Mouse (Mus musculus): Measurements from ENCODE around the gene Tgm2. TPM values are rescaled to one million over a fixed set of nuclear protein-coding genes. Genes with fewer than 3 reads are reported as not detected.

Gene Tgm2
- polyA plus RNA-seq, 1 experiment from 2014 or later: 2.2 TPM

GRCm38 (mm10) chr2:158099537-158099936, 46.7 kb downstream of the Tgm2 start:
- H3K9me3 ChIP-seq (replicated peaks; ENCODE audit: control insufficient read depth, low read length): no peaks in the 10 kb centered on the region
- no peak overlapping the region for H3K27ac ChIP-seq (replicated peaks; ENCODE audit: low read depth, low read length)
- no peak for ATAC-seq (replicated peaks; ENCODE audit: insufficient number of reproducible peaks, low FRiP score, low TSS enrichment, low read depth)
- H3K36me3 ChIP-seq (replicated peaks; ENCODE audit: control insufficient read depth, insufficient read depth, low read depth, low read length): no peaks in the 10 kb centered on the region
- no peak for DNase-seq (ENCODE audit: low spot score)
- no peak overlapping the region for H3K4me3 ChIP-seq (ENCODE audit: low read depth, low read length)
- no peaks in the 10 kb centered on the region for H3K4me1 ChIP-seq (ENCODE audit: control insufficient read depth, insufficient read depth, low read length)
- WGBS: 89% methylated on average over 3 of the region's 3 CpGs
- no peak overlapping the region; the same call in 1 of the 2 replicates for H3K4me2 ChIP-seq (ENCODE audit: low read depth, low read length)
- H3K9ac ChIP-seq (replicated peaks; ENCODE audit: low read length): no peak overlapping the region
- H3K27me3 ChIP-seq (ENCODE audit: control insufficient read depth, insufficient read depth, low read length): no peaks in the 10 kb centered on the region

DNA sequence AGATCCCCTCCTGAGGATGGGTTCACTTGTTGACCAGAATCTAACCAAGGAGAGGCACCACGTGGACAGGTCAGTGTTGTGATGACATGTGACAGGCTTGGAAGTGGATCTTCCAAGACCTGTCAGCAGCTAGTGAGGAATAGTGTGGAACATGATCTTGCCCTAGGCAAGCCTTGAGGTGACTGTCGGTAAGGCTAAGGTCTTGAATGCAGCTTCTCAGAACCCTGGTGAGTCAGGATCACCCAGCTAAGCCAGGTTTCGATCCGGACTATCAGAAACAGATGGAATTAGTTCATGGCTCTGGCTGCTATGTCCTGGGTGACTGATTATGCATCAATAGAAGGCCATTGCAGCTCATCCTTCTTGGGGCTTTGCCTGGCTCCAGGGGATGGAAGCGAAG, 47.5 kb downstream of the Tgm2 start:
- Histone ChIP-seq H3K9ac (replicated peaks; ENCODE audit: low read length) (no peak overlapping the region), H3K4me3 (ENCODE audit: low read depth, low read length) (no peak overlapping the region), H3K9me3 (replicated peaks; ENCODE audit: control insufficient read depth, low read length) (no peaks in the 10 kb centered on the region), H3K36me3 (replicated peaks; ENCODE audit: control insufficient read depth, insufficient read depth, low read depth, low read length) (no peaks in the 10 kb centered on the region), H3K4me2 (ENCODE audit: low read depth, low read length) (no peak overlapping the region), H3K27me3 (ENCODE audit: control insufficient read depth, insufficient read depth, low read length) (no peaks in the 10 kb centered on the region), H3K27ac (replicated peaks; ENCODE audit: low read depth, low read length) (no peak overlapping the region), H3K4me1 (ENCODE audit: control insufficient read depth, insufficient read depth, low read length) (no peaks in the 10 kb centered on the region)
- DNase-seq (ENCODE audit: low spot score) (no peak), ATAC-seq (replicated peaks; ENCODE audit: insufficient number of reproducible peaks, low FRiP score, low TSS enrichment, low read depth) (no peak)
- 79% methylated on average over 5 of the region's 5 CpGs for WGBS

- Histone ChIP-seq H3K9me3 (replicated peaks; ENCODE audit: control insufficient read depth, low read length) (no peaks in the 10 kb centered on the region), H3K9ac (replicated peaks; ENCODE audit: low read length) (no peak overlapping the region), H3K4me3 (ENCODE audit: low read depth, low read length) (no peak overlapping the region), H3K27ac (replicated peaks; ENCODE audit: low read depth, low read length) (no peak overlapping the region), H3K27me3 (ENCODE audit: control insufficient read depth, insufficient read depth, low read length) (no peaks in the 10 kb centered on the region), H3K4me1 (ENCODE audit: control insufficient read depth, insufficient read depth, low read length) (no peaks in the 10 kb centered on the region), H3K4me2 (ENCODE audit: low read depth, low read length) (no peak overlapping the region), H3K36me3 (replicated peaks; ENCODE audit: control insufficient read depth, insufficient read depth, low read depth, low read length) (no peaks in the 10 kb centered on the region)
- 89% methylated on average over 5 of the region's 5 CpGs for WGBS
- ATAC-seq (replicated peaks; ENCODE audit: insufficient number of reproducible peaks, low FRiP score, low TSS enrichment, low read depth) (no peak), DNase-seq (ENCODE audit: low spot score) (no peak)
These were observed 49.2 kb downstream of the Tgm2 start for GRCm38 (mm10) chr2:158097071-158097470.

DNA sequence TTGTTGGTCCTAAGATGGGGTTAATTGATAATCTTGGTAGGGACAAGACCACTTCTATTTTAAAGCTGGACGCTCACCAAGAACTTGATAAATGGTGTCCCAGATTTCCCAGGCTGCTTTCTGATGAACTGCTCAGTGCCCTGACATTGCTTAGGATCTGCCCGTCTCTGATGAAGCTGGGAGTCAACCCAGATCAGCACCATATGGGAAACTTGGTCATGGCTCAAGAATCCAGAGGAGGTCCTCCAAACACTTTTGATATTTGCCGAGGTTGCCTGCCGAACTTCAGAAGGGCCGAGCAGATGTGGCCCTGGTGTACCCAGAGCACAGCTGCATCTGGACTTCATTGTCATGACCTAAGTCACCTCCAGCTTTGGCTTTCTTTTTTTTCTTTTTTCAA, 51.4 kb downstream of the Tgm2 start:
- DNase-seq (ENCODE audit: low spot score) (no peak), ATAC-seq (replicated peaks; ENCODE audit: insufficient number of reproducible peaks, low FRiP score, low TSS enrichment, low read depth) (no peak)
- 72% methylated on average over 5 of the region's 5 CpGs for WGBS
- no peaks in the 10 kb centered on the region for H3K9me3 ChIP-seq (replicated peaks; ENCODE audit: control insufficient read depth, low read length)
- H3K36me3 ChIP-seq (replicated peaks; ENCODE audit: control insufficient read depth, insufficient read depth, low read depth, low read length): no peaks in the 10 kb centered on the region
- H3K9ac ChIP-seq (replicated peaks; ENCODE audit: low read length): no peak overlapping the region
- H3K4me2 ChIP-seq (ENCODE audit: low read depth, low read length): no peak overlapping the region
- no peak overlapping the region for H3K4me3 ChIP-seq (ENCODE audit: low read depth, low read length)
- H3K27me3 ChIP-seq (ENCODE audit: control insufficient read depth, insufficient read depth, low read length): no peaks in the 10 kb centered on the region
- no peaks in the 10 kb centered on the region for H3K4me1 ChIP-seq (ENCODE audit: control insufficient read depth, insufficient read depth, low read length)
- no peak overlapping the region for H3K27ac ChIP-seq (replicated peaks; ENCODE audit: low read depth, low read length)

DNA sequence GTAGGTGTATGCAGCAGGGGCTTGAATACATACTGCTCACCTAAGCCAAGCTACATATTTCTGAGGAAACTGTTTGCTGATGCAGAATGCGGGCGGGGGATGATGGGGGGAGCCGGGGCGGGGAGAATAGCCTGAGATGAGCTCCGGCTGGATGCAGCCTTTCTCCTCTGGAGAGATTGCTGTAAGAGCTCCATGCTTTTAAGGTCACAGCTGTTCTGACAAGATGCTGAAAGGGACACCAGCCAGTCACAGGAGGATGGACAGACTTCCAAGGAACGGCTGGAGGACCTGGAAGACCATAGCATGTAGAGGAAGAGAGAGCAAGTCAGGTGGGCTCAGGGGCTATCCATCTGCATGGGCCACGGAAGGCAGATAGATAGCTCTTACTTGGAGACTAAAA, 51.9 kb downstream of the Tgm2 start:
- H3K4me1 ChIP-seq (ENCODE audit: control insufficient read depth, insufficient read depth, low read length): no peaks in the 10 kb centered on the region
- H3K36me3 ChIP-seq (replicated peaks; ENCODE audit: control insufficient read depth, insufficient read depth, low read depth, low read length): no peaks in the 10 kb centered on the region
- DNase-seq (ENCODE audit: low spot score) (no peak), ATAC-seq (replicated peaks; ENCODE audit: insufficient number of reproducible peaks, low FRiP score, low TSS enrichment, low read depth) (no peak)
- H3K27me3 ChIP-seq (ENCODE audit: control insufficient read depth, insufficient read depth, low read length): no peaks in the 10 kb centered on the region
- 85% methylated on average over 7 of the region's 7 CpGs for WGBS
- H3K9me3 ChIP-seq (replicated peaks; ENCODE audit: control insufficient read depth, low read length): no peaks in the 10 kb centered on the region
- no peak overlapping the region for H3K9ac ChIP-seq (replicated peaks; ENCODE audit: low read length)
- no peak overlapping the region for H3K4me3 ChIP-seq (ENCODE audit: low read depth, low read length)
- H3K27ac ChIP-seq (replicated peaks; ENCODE audit: low read depth, low read length): no peak overlapping the region
- H3K4me2 ChIP-seq (ENCODE audit: low read depth, low read length): no peak overlapping the region

DNA sequence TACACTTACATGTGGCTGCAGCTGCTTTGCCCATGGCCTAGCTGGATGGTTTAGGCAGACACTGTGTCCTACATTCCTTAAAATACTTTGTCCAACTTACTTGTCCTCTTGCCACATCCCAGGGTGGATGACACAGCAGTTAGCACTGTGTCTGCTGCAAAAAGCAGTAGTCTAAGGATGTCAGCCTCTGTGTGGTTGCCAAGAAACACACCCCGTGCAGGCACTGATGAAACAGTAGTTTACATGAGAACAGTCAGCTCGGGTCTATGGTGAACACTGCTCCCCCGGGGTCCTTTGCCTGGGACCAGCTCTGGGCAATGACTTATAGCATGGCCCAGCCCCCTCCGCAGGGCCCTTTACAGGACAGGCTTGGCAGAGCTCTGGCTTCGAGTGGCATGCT, 52.9 kb downstream of the Tgm2 start:
- no peaks in the 10 kb centered on the region for H3K27me3 ChIP-seq (ENCODE audit: control insufficient read depth, insufficient read depth, low read length)

GRCm38 (mm10) chr2:158090096-158090495, 56.1 kb downstream of the Tgm2 start:
- Histone ChIP-seq H3K4me1 (ENCODE audit: control insufficient read depth, insufficient read depth, low read length) (no peaks in the 10 kb centered on the region), H3K4me2 (ENCODE audit: low read depth, low read length) (no peak overlapping the region), H3K27me3 (ENCODE audit: control insufficient read depth, insufficient read depth, low read length) (no peaks in the 10 kb centered on the region), H3K9ac (replicated peaks; ENCODE audit: low read length) (no peak overlapping the region), H3K36me3 (replicated peaks; ENCODE audit: control insufficient read depth, insufficient read depth, low read depth, low read length) (no peaks in the 10 kb centered on the region), H3K9me3 (replicated peaks; ENCODE audit: control insufficient read depth, low read length) (no peaks in the 10 kb centered on the region), H3K4me3 (ENCODE audit: low read depth, low read length) (no peak overlapping the region), H3K27ac (replicated peaks; ENCODE audit: low read depth, low read length) (no peak overlapping the region)
- DNase-seq (ENCODE audit: low spot score): no peak
- no peak for ATAC-seq (replicated peaks; ENCODE audit: insufficient number of reproducible peaks, low FRiP score, low TSS enrichment, low read depth)
- 84% methylated on average over 4 of the region's 4 CpGs for WGBS

More for the DNA sequence above, 52.9 kb downstream of the Tgm2 start:
- H3K9me3 ChIP-seq (replicated peaks; ENCODE audit: control insufficient read depth, low read length): no peaks in the 10 kb centered on the region
- no peaks in the 10 kb centered on the region for H3K36me3 ChIP-seq (replicated peaks; ENCODE audit: control insufficient read depth, insufficient read depth, low read depth, low read length)
- ATAC-seq (replicated peaks; ENCODE audit: insufficient number of reproducible peaks, low FRiP score, low TSS enrichment, low read depth) (no peak), DNase-seq (ENCODE audit: low spot score) (no peak)
- WGBS: 71% methylated on average over 5 of the region's 5 CpGs
- no peaks in the 10 kb centered on the region for H3K4me1 ChIP-seq (ENCODE audit: control insufficient read depth, insufficient read depth, low read length)
- H3K4me2 ChIP-seq (ENCODE audit: low read depth, low read length): no peak overlapping the region
- H3K9ac ChIP-seq (replicated peaks; ENCODE audit: low read length): no peak overlapping the region
- H3K27ac ChIP-seq (replicated peaks; ENCODE audit: low read depth, low read length): no peak overlapping the region
- H3K4me3 ChIP-seq (ENCODE audit: low read depth, low read length): no peak overlapping the region

- no peaks in the 10 kb centered on the region for H3K4me1 ChIP-seq (ENCODE audit: control insufficient read depth, insufficient read depth, low read length)
- no peaks in the 10 kb centered on the region for H3K9me3 ChIP-seq (replicated peaks; ENCODE audit: control insufficient read depth, low read length)
- H3K36me3 ChIP-seq (replicated peaks; ENCODE audit: control insufficient read depth, insufficient read depth, low read depth, low read length): no peaks in the 10 kb centered on the region
- H3K4me2 ChIP-seq (ENCODE audit: low read depth, low read length): no peak overlapping the region
- ATAC-seq (replicated peaks; ENCODE audit: insufficient number of reproducible peaks, low FRiP score, low TSS enrichment, low read depth) (no peak), DNase-seq (ENCODE audit: low spot score) (no peak)
- no peak overlapping the region for H3K9ac ChIP-seq (replicated peaks; ENCODE audit: low read length)
- no peaks in the 10 kb centered on the region for H3K27me3 ChIP-seq (ENCODE audit: control insufficient read depth, insufficient read depth, low read length)
- H3K4me3 ChIP-seq (ENCODE audit: low read depth, low read length): no peak overlapping the region
- 64% methylated on average over 8 of the region's 8 CpGs for WGBS
- H3K27ac ChIP-seq (replicated peaks; ENCODE audit: low read depth, low read length): no peak overlapping the region
These were observed 61.8 kb downstream of the Tgm2 start for GRCm38 (mm10) chr2:158084486-158084885.

All from embryonic facial prominence, embryonic 11.5 days (tissue).